Mouse (Mus musculus) myocyte (in vitro differentiated cells): ENCODE results near the gene Jmjd1c. TPM values are rescaled to one million over a fixed set of nuclear protein-coding genes. Genes with fewer than 3 reads are reported as not detected.
A peak's percentile ranks its signal among the peaks of the same experiment; 100 is the strongest.

ENCODE experiments used
- H3K27me3 ChIP-seq: one replicate; pipeline ENCODE4 v1.6.1; 2011; ENCODE audit not compliant: control insufficient read depth, insufficient read depth, insufficient read length
- H3K36me3 ChIP-seq: one replicate; pipeline ENCODE4 v1.6.1; 2011; ENCODE audit not compliant: control insufficient read depth, insufficient read depth
- H3K4me2 ChIP-seq: one replicate; pipeline ENCODE4 v1.6.1; 2011; ENCODE audit warnings: low read depth, control low read depth
- H3K4me3 ChIP-seq: one replicate; pipeline ENCODE4 v1.5.1; 2011; ENCODE audit warnings: mild to moderate bottlenecking, control low read depth, moderate library complexity
- H3K79me2 ChIP-seq: one replicate; pipeline ENCODE4 v1.6.1; 2011; ENCODE audit not compliant: control insufficient read depth, insufficient read depth
- H3ac ChIP-seq: one replicate; pipeline ENCODE4 v1.6.1; 2011; ENCODE audit not compliant: control insufficient read depth, insufficient read length
- CEBPB ChIP-seq: IDR thresholded peaks from 2 replicates; pipeline ENCODE4 v1.6.1; 2011; ENCODE audit warnings: mild to moderate bottlenecking, moderate library complexity; ENCODE audit not compliant: poor library complexity, insufficient read depth, severe bottlenecking
- E2F4 ChIP-seq: IDR thresholded peaks from one replicate; pipeline ENCODE4 v1.6.1; 2011; ENCODE audit warnings: mild to moderate bottlenecking, control low read depth, moderate library complexity; ENCODE audit not compliant: insufficient read depth
- MAX ChIP-seq: IDR thresholded peaks from one replicate; pipeline ENCODE4 v1.6.1; 2011; ENCODE audit warnings: low read depth, mild to moderate bottlenecking, control low read depth
- MYOD1 ChIP-seq, 3 experiments: IDR thresholded peaks; one replicate each; pipeline ENCODE4 v1.6.1; 2011; ENCODE audit warnings: control low read depth in 2 of 3, low read depth in 2 of 3, mild to moderate bottlenecking in 2 of 3, moderate library complexity in 1 of 3; ENCODE audit not compliant: insufficient read length in 2 of 3, control insufficient read depth in 1 of 3
- MYOG ChIP-seq, 3 experiments: IDR thresholded peaks; one replicate each; pipeline ENCODE4 v1.6.1; 2011; ENCODE audit warnings: control low read depth in 2 of 3, low read depth in 2 of 3, mild to moderate bottlenecking in 2 of 3; ENCODE audit not compliant: insufficient read length in 2 of 3, control insufficient read depth in 1 of 3, insufficient read depth in 1 of 3
- POLR2A ChIP-seq: IDR thresholded peaks from one replicate; pipeline ENCODE4 v1.6.1; 2011; ENCODE audit warnings: low read depth, mild to moderate bottlenecking, control low read depth, moderate library complexity; ENCODE audit not compliant: insufficient read length
- POLR2AphosphoS2 ChIP-seq: IDR thresholded peaks from one replicate; pipeline ENCODE4 v1.6.1; 2011; ENCODE audit warnings: low read depth, control low read depth; ENCODE audit not compliant: insufficient read length
- REST ChIP-seq: IDR thresholded peaks from one replicate; pipeline ENCODE4 v1.6.1; 2011; ENCODE audit warnings: mild to moderate bottlenecking, control low read depth, moderate library complexity; ENCODE audit not compliant: insufficient read depth, insufficient read length
- SRF ChIP-seq: IDR thresholded peaks from one replicate; pipeline ENCODE4 v1.6.1; 2011; ENCODE audit warnings: low read depth; ENCODE audit not compliant: control insufficient read depth, insufficient read length
- TCF12 ChIP-seq: IDR thresholded peaks from one replicate; pipeline ENCODE4 v1.6.1; 2011; ENCODE audit warnings: mild to moderate bottlenecking, control low read depth; ENCODE audit not compliant: poor library complexity, insufficient read depth, severe bottlenecking
- TCF3 ChIP-seq: IDR thresholded peaks from one replicate; pipeline ENCODE4 v1.6.1; 2011; ENCODE audit warnings: low read depth, control low read depth; ENCODE audit not compliant: insufficient read length
- USF1 ChIP-seq: IDR thresholded peaks from one replicate; pipeline ENCODE4 v1.6.1; 2011; ENCODE audit warnings: low read depth, mild to moderate bottlenecking, control low read depth, moderate library complexity
- polyA plus RNA-seq: library from polyadenylated mRNA; unstranded; fragments of >200 nt; fragmentation: generic; extraction: Trizol; gene quantifications from one replicate; pipeline ENCODE4 v1.2.1, GENCODE M21; 2012; ENCODE audit warnings: missing spikeins

The Jmjd1c gene
- polyA plus RNA-seq, 1 experiment = 5.6 TPM

- Histone ChIP-seq H3K36me3 (peaks cover 17% of the 10 kb centered on the region), H3K79me2 (no peaks in the 10 kb centered on the region), H3K4me2 (no peak overlapping the region), H3K27me3 (no peaks in the 10 kb centered on the region), H3K4me3 (no peak overlapping the region), H3ac (no peak overlapping the region)
- TF ChIP-seq TCF12 = no peak
- no peak for TF ChIP-seq TCF3
- TF ChIP-seq MAX = no peak
These were observed 168.9 kb downstream of the Jmjd1c start for GRCm38 (mm10) chr10:67264852-67265251.

- Histone ChIP-seq H3K27me3 (no peaks in the 10 kb centered on the region), H3K4me3 (no peak overlapping the region), H3K79me2 (peaks cover 56% of the 10 kb centered on the region), H3ac (no peak overlapping the region), H3K4me2 (no peak overlapping the region), H3K36me3 (peaks cover 35% of the 10 kb centered on the region)
- no peak for TF ChIP-seq SRF
- no peak for TF ChIP-seq REST
- no peak for TF ChIP-seq MYOD1 (IDR thresholded peaks at IDR 0.05; ENCODE audit: control insufficient read depth in 1 of 3, insufficient read length in 2 of 3, low read depth in 2 of 3)
- TF ChIP-seq MYOG (IDR thresholded peaks at IDR 0.05; ENCODE audit: control insufficient read depth in 1 of 3, insufficient read depth in 1 of 3, insufficient read length in 2 of 3, low read depth in 2 of 3) = no peak
- no peak for TF ChIP-seq USF1
These were observed 180.0 kb downstream of the Jmjd1c start for GRCm38 (mm10) chr10:67275916-67276315.

DNA sequence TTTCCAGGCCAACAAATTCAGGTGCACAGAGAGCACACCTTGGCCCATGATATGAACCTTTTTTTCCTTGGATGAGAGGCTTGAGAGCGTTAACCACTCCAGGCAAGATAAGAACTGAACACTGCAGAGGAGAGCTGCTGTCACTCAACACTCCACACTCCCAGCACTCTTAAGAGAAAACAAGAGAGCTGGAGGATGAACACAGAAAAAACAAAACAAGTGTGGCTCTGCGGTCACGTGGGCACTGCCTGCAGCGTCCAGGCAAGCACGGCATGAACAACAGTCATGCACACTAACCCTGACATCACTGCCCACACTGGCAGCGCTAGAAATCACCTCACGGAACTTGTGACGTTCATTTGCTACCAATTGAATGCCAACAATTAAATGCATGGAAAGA is 185.9 kb downstream of the Jmjd1c start:
- H3ac ChIP-seq = no peak overlapping the region
- peaks cover 75% of the 10 kb centered on the region for H3K79me2 ChIP-seq
- H3K4me2 ChIP-seq = peak overlapping the region; percentile 97
- TF ChIP-seq MYOG (IDR thresholded peaks at IDR 0.05; ENCODE audit: control insufficient read depth in 1 of 3, insufficient read depth in 1 of 3, insufficient read length in 2 of 3, low read depth in 2 of 3) = no peak
- no peak for TF ChIP-seq SRF
- no peak for TF ChIP-seq MYOD1 (IDR thresholded peaks at IDR 0.05; ENCODE audit: control insufficient read depth in 1 of 3, insufficient read length in 2 of 3, low read depth in 2 of 3)
- peak; percentile 92 for TF ChIP-seq USF1
- no peak overlapping the region for H3K4me3 ChIP-seq
- H3K27me3 ChIP-seq = no peaks in the 10 kb centered on the region
- H3K36me3 ChIP-seq = no peaks in the 10 kb centered on the region

- TF ChIP-seq TCF3 (no peak), MYOD1 (IDR thresholded peaks at IDR 0.05; ENCODE audit: control insufficient read depth in 1 of 3, insufficient read length in 2 of 3, low read depth in 2 of 3) (no peak), POLR2A (no peak)
- peak overlapping the region; percentile 97 for H3K4me2 ChIP-seq
- no peak overlapping the region for H3ac ChIP-seq
- no peak overlapping the region for H3K4me3 ChIP-seq
- no peaks in the 10 kb centered on the region for H3K27me3 ChIP-seq
- H3K79me2 ChIP-seq = peaks cover 71% of the 10 kb centered on the region
- H3K36me3 ChIP-seq = no peaks in the 10 kb centered on the region
These were observed 186.6 kb downstream of the Jmjd1c start for GRCm38 (mm10) chr10:67282531-67282930.

- Histone ChIP-seq H3K79me2 (peaks cover 61% of the 10 kb centered on the region), H3ac (no peak overlapping the region), H3K4me2 (peak overlapping the region; percentile 97), H3K4me3 (peak overlapping the region; percentile 60), H3K27me3 (no peaks in the 10 kb centered on the region), H3K36me3 (no peaks in the 10 kb centered on the region)
- TF ChIP-seq MAX (no peak), TCF12 (no peak), REST (no peak), E2F4 (no peak), POLR2A (no peak), TCF3 (no peak), CEBPB (no peak), SRF (no peak), MYOD1 (IDR thresholded peaks at IDR 0.05; ENCODE audit: control insufficient read depth in 1 of 3, insufficient read length in 2 of 3, low read depth in 2 of 3) (no peak), POLR2AphosphoS2 (no peak), MYOG (IDR thresholded peaks at IDR 0.05; ENCODE audit: control insufficient read depth in 1 of 3, insufficient read depth in 1 of 3, insufficient read length in 2 of 3, low read depth in 2 of 3) (no peak), USF1 (no peak)
These were observed 187.6 kb downstream of the Jmjd1c start for GRCm38 (mm10) chr10:67283516-67283915.

DNA sequence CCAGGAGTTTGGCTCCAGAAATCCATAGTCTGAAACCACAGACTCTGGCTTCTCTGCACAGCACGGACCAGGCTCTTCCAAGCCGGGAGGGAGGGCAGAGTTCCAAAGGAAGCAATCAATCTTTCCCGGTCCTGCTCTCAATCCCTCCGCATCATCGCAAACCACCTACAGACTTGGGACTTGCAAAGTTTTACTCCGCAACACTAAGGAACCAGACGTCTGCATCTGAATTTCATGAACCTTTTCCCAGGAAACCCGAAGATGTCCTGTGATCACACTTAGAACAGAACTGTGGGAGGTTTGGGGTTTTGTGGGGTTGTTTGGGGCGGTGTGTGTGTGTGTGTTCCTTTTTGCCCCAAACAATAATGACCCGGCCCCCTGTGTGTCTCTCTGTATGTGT is 188.4 kb downstream of the Jmjd1c start:
- Histone ChIP-seq H3K36me3 (no peaks in the 10 kb centered on the region), H3ac (peak overlapping the region; percentile 87), H3K27me3 (no peaks in the 10 kb centered on the region), H3K4me2 (peak overlapping the region; percentile 97), H3K79me2 (peaks cover 53% of the 10 kb centered on the region), H3K4me3 (peak overlapping the region; percentile 60)
- TF ChIP-seq MYOD1 (IDR thresholded peaks at IDR 0.05; ENCODE audit: control insufficient read depth in 1 of 3, insufficient read length in 2 of 3, low read depth in 2 of 3) = no peak
- TF ChIP-seq MAX = no peak
- no peak for TF ChIP-seq REST
- TF ChIP-seq CEBPB = no peak
- TF ChIP-seq E2F4 = no peak
- no peak for TF ChIP-seq USF1
- TF ChIP-seq TCF12 = no peak
- no peak for TF ChIP-seq POLR2A
- no peak for TF ChIP-seq TCF3
- no peak for TF ChIP-seq POLR2AphosphoS2
- no peak for TF ChIP-seq MYOG (IDR thresholded peaks at IDR 0.05; ENCODE audit: control insufficient read depth in 1 of 3, insufficient read depth in 1 of 3, insufficient read length in 2 of 3, low read depth in 2 of 3)
- no peak for TF ChIP-seq SRF
